Mouse (Mus musculus): ENCODE measurements around the gene Mapkapk2.

GRCm38 (mm10) chr1:131095574-131095973, 2.1 kb downstream of the Mapkapk2 start:
- no peak for TF ChIP-seq EP300 (IDR thresholded peaks at IDR 0.05; ENCODE audit: insufficient read depth, low read depth, low read length)
- no peak for TF ChIP-seq CTCF (IDR thresholded peaks at IDR 0.05)
